Mouse (Mus musculus) layer of hippocampus, adult 18-20 months (tissue): ENCODE measurements at regions not wholly inside any gene's neighbourhood (a gene's known extent, or its start where the extent isn't known, plus 50 kb on each side); places are given as distances from the start of the nearest gene placed in this dataset.

Experiments used
- DNase-seq, 2 experiments: peaks; one replicate each; pipeline ENCODE4 v3.0.0; 2022; ENCODE audit warnings: low spot score in 2 of 2

GRCm38 (mm10) chr7:117878903-117879302, 237.1 kb downstream of the Rps15a start:
- DNase-seq, result no peak

- no peak for DNase-seq
These were observed 240.7 kb downstream of the Rps15a start for GRCm38 (mm10) chr7:117875241-117875640.

- DNase-seq, result no peak
These were observed 256.6 kb downstream of the Rps15a start for GRCm38 (mm10) chr7:117859419-117859818.

- DNase-seq, result no peak
These were observed 260.0 kb downstream of the Rps15a start for GRCm38 (mm10) chr7:117855955-117856354.

GRCm38 (mm10) chr7:117853716-117854115, 262.3 kb downstream of the Rps15a start:
- DNase-seq, result no peak

GRCm38 (mm10) chr7:117852866-117853265, 263.1 kb downstream of the Rps15a start:
- no peak for DNase-seq

- no peak for DNase-seq
These were observed 265.2 kb downstream of the Rps15a start for GRCm38 (mm10) chr7:117850822-117851221.

- no peak for DNase-seq
These were observed 269.9 kb downstream of the Rps15a start for GRCm38 (mm10) chr7:117846041-117846440.

- no peak for DNase-seq
These were observed 273.2 kb downstream of the Rps15a start for GRCm38 (mm10) chr7:117842780-117843179.

GRCm38 (mm10) chr7:117795035-117795434, 321.0 kb downstream of the Rps15a start:
- DNase-seq, result no peak

- no peak for DNase-seq
These were observed 322.0 kb downstream of the Rps15a start for GRCm38 (mm10) chr7:117793991-117794390.

GRCm38 (mm10) chr7:117792456-117792855, 323.5 kb downstream of the Rps15a start:
- no peak for DNase-seq

- no peak for DNase-seq
These were observed 337.0 kb downstream of the Rps15a start for GRCm38 (mm10) chr7:117778996-117779395.

- DNase-seq, result no peak
These were observed 338.1 kb downstream of the Rps15a start for GRCm38 (mm10) chr7:117777921-117778320.

- DNase-seq, result no peak
These were observed 344.2 kb downstream of the Rps15a start for GRCm38 (mm10) chr7:117771836-117772235.

- DNase-seq, result no peak
These were observed 356.5 kb downstream of the Rps15a start for GRCm38 (mm10) chr7:117759506-117759905.

- DNase-seq, result no peak
These were observed 359.0 kb downstream of the Rps15a start for GRCm38 (mm10) chr7:117757033-117757432.

GRCm38 (mm10) chr7:117755830-117756229, 360.2 kb downstream of the Rps15a start:
- no peak for DNase-seq

- DNase-seq, result peak; percentile 17 to 64
These were observed 362.7 kb downstream of the Rps15a start for GRCm38 (mm10) chr7:117753296-117753695.

GRCm38 (mm10) chr7:117752302-117753185, 363.4 kb downstream of the Rps15a start:
- no peak for DNase-seq

GRCm38 (mm10) chr7:117747991-117748390, 367.2 kb downstream of the Xylt1 start:
- no peak for DNase-seq

- no peak for DNase-seq
These were observed 365.6 kb downstream of the Xylt1 start for GRCm38 (mm10) chr7:117746393-117746792.

- peak; percentile 47 to 56 for DNase-seq
These were observed 358.9 kb downstream of the Xylt1 start for GRCm38 (mm10) chr7:117739706-117740105.
